Mouse (Mus musculus): Measurements from ENCODE around the gene Polr3b. TPM values are rescaled to one million over a fixed set of nuclear protein-coding genes. Genes with fewer than 3 reads are reported as not detected.
A peak's percentile ranks its signal among the peaks of the same experiment; 100 is the strongest.

Polr3b gene
- total RNA-seq, 2 experiments from 2014 or later, result 14.8 to 15.6 TPM

- no peak for TF ChIP-seq CTCF (conservative IDR thresholded peaks at IDR 0.05)
- H3K4me3 ChIP-seq, result no peak overlapping the region
- H3K27ac ChIP-seq, result peak overlapping the region; percentile 46; the same call in 1 of the 2 replicates
- DNase-seq (ENCODE audit: low spot score in 2 of 2), result no peak
Measured at GRCm38 (mm10) chr10:84657437-84658087, 35.5 kb downstream of the Polr3b start.

GRCm38 (mm10) chr10:84658088-84658848, 36.2 kb downstream of the Polr3b start:
- TF ChIP-seq CTCF (conservative IDR thresholded peaks at IDR 0.05), result no peak; the same call in 1 of the 2 replicates
- Histone ChIP-seq H3K4me3 (no peak overlapping the region), H3K27ac (peak overlapping the region; percentile 46)
- DNase-seq (ENCODE audit: low spot score in 2 of 2), result no peak

DNA sequence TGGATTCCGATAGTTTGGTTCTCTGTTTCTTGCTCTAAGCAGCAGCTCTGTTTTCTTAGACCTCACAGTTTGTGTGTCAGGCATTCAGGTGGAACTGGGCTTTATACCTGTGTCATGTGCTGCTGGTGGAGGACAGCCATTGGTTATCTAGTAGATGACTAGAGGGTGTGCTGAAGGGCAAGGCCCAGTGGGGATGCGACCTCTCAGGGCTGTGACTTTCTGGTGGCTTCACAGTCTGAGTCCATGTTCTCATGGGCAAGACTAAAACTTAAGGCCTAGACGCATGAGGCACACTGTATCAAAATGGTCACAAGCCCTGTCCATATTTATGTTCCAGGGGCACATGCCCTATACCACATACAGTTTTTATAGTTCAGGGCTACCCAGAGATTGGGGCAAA, 37.2 kb downstream of the Polr3b start:
- H3K27ac ChIP-seq, result no peak overlapping the region; the same call in 1 of the 2 replicates
- DNase-seq (ENCODE audit: low spot score in 2 of 2), result no peak
- no peak overlapping the region for H3K4me3 ChIP-seq
- TF ChIP-seq CTCF (conservative IDR thresholded peaks at IDR 0.05), result no peak

- TF ChIP-seq CTCF (conservative IDR thresholded peaks at IDR 0.05), result no peak
Measured at GRCm38 (mm10) chr10:84662138-84662537, 40.0 kb downstream of the Polr3b start.

DNA sequence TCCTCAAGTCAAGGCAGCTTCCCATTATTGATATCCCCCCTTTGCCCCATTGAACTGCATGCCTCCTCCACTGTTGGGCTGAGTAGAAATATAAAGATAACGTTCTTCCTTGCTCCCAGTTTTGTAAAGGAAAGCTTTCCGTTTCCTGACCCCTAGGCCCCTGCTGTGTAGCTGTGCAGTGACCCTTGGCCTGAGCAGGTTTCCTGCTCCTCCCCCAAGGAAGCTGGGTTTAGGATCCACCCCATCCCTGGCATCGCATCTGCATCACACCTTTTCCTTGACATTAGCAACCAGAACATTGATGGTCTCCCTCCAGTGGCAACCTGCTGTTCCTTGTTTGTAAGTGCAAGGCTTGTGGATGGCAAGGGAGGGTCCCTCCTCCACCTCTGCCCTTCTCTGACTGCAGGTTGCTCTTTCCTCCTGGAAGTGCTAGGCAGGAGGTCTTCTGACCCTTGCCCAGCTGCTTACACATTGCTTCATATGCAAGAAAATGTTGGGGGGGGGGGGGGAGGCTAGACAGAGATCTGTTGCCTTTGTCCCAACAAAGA, 43.7 kb downstream of the Polr3b start:
- Histone ChIP-seq H3K4me3 (no peak overlapping the region), H3K27ac (no peak overlapping the region)
- TF ChIP-seq CTCF (conservative IDR thresholded peaks at IDR 0.05), result no peak
- no peak for DNase-seq (ENCODE audit: low spot score in 2 of 2)

More at GRCm38 (mm10) chr10:84662138-84662537, 40.0 kb downstream of the Polr3b start:
- H3K27ac ChIP-seq, result no peak overlapping the region
- no peak for DNase-seq (ENCODE audit: low spot score in 2 of 2)
- H3K4me3 ChIP-seq, result no peak overlapping the region

DNA sequence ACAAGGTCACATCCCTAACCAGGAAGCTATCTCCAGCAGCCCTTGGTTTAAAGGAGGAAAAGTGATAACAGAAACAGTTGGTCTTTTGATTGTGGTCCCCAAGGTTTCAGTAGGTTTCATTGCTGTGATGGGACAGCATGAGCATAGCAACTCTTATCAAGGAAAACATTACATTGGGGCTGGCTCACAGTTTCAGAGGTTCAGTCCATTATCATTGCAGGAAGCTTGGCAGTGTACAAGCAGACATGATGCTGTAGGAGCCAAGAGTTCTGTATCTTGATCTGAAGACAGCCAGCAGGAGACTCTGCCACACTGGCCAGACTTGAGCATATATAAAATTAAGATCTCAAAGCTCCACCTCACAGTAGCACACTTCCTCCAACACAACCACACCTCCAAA, 53.6 kb downstream of the Polr3b start:
- DNase-seq (ENCODE audit: low spot score in 2 of 2), result no peak
- no peak overlapping the region for H3K4me3 ChIP-seq
- no peak for TF ChIP-seq CTCF (conservative IDR thresholded peaks at IDR 0.05)
- H3K27ac ChIP-seq, result no peak overlapping the region

DNA sequence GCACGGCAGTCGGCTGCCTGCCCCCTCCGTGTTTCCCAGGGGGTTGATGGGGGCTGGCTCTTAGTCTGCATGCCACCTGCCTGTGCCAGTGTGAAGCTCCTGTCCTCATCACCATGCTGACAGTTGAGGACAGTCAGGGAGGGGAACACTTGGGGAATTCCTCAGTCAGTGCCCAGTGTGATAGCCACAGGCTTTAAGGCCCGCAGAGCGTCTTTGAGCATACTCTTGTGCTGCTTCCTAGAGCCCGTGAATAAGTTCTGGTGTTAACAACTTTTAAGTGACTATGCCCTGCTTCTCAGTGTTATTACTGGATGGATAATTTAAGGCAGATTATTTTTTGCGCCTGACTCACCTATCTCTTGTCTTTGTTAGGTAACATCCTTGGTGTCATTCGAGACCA, 54.4 kb downstream of the Polr3b start:
- no peak for DNase-seq (ENCODE audit: low spot score in 2 of 2)
- Histone ChIP-seq H3K27ac (no peak overlapping the region), H3K4me3 (no peak overlapping the region)
- no peak for TF ChIP-seq CTCF (conservative IDR thresholded peaks at IDR 0.05)

DNA sequence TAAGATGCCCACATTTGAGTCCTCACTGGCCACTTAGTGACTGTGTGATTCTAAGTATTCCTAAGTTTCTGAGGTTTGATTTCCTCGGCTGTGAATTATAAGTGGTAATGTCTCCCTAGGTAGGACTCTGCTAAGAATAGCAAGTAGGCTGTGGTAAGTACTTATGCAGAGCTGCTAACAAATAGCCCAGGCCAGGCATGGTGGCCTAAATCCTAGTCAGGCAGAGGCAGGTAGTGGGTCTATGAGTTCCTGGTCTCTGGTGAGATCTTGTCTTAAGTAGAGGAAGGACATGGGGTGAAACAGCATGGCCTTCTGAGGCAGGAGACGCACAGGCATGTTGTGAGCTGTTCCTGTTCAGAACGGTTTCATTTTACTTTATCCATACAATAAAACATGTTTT, 55.8 kb downstream of the Polr3b start:
- Histone ChIP-seq H3K27ac (no peak overlapping the region), H3K4me3 (no peak overlapping the region)
- no peak for DNase-seq (ENCODE audit: low spot score in 2 of 2)
- no peak for TF ChIP-seq CTCF (conservative IDR thresholded peaks at IDR 0.05)

- Histone ChIP-seq H3K27ac (no peak overlapping the region), H3K4me3 (no peak overlapping the region)
- no peak for TF ChIP-seq CTCF (conservative IDR thresholded peaks at IDR 0.05)
- no peak for DNase-seq (ENCODE audit: low spot score in 2 of 2)
Measured at GRCm38 (mm10) chr10:84678441-84678840, 56.3 kb downstream of the Polr3b start.

DNA sequence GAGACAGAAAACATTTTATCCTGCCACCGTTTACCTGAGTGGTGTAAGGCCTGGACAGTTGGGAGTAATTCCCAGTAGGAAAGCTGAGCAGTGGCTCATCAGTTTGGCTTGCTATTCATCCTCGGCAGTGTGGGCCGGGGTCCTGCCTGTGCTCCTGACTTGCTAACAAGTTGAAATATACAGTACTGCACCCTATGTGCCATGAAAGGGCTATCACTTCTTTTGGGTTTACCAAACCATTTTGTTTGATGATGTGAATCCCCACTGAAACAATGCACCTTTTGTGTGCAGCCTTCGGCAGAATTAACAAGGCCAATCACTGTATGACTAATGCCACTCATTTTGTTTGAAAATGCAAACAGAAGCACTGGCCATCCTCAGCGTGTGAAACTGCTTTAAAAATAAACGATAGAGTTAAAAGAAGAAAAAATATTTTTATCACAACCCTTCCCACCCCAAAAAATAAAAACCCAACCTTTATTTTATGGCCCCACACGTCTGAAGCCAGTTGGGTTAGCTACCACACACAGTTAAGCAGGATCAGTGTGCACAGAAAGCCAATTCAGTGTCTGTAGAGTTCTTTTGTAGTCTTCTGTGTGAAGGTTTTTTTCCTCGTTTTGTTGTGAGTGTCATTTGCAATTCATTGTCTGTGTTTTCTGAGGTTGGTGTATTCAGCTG, 63.5 kb downstream of the Polr3b start:
- DNase-seq (ENCODE audit: low spot score in 2 of 2), result no peak
- H3K4me3 ChIP-seq, result no peak overlapping the region
- H3K27ac ChIP-seq, result no peak overlapping the region
- no peak for TF ChIP-seq CTCF (conservative IDR thresholded peaks at IDR 0.05)

DNA sequence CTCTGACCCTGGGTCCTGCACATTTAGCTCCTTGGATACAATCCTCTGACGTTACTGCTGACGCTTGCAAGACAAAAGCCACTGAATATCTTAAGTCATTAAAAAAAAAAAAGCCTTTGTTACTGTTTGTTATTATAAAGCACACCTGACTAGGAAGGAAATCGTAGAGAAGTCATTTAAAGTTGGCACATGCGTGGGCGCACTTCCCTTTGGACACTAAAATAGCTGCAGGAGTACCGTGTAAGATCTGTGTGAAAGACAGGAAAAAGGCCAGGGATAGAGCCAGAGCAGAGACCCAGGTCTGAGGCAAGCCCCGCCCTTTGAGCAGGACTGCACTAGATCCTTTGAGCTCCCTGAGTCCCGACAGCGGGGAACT, 64.0 kb downstream of the Polr3b start:
- Histone ChIP-seq H3K4me3 (no peak overlapping the region), H3K27ac (peak overlapping the region; percentile 49; the same call in 1 of the 2 replicates)
- TF ChIP-seq CTCF (conservative IDR thresholded peaks at IDR 0.05), result no peak
- no peak for DNase-seq (ENCODE audit: low spot score in 2 of 2)

DNA sequence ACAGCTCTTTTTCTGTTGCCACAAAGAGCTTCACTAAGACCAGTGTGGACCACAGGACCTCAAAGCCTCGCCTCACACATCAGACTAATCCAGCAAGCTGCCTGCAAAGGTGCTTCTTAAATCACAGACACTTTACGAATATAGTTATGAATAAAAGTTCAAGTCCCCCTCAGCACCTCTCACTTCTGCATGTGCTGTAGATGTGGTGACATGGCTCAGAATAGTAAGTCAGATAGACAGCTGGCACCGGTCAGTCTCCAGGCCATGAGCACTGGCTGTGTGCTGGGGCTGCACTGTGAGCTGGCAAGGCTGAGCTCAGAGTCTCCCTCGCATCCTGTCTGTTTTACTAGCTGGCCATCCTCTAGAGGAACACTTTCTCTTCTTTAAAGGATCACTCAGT, 64.6 kb downstream of the Polr3b start:
- no peak overlapping the region for H3K4me3 ChIP-seq
- DNase-seq (ENCODE audit: low spot score in 2 of 2), result no peak
- no peak for TF ChIP-seq CTCF (conservative IDR thresholded peaks at IDR 0.05)
- H3K27ac ChIP-seq, result peak overlapping the region; percentile 49; the same call in 1 of the 2 replicates

DNA sequence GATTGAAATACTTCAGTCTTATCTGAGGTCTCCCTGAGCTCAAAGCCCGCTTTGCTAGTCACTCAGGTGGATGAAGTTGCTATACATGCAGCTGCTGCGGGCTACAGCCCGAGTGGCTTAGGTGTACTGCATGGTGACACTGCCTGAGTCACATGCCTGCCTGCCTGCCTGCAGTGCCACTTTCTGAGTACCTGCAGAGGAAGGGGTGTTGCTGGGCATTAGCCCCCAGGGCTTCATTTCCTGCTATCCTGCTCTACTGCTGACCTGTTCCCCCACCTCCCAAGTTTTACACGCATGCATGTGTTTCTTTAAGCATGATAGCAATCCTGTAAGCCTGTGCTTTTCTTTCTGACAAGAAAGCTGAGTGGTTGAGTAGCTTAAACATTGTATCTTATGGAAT, 65.6 kb downstream of the Polr3b start:
- no peak overlapping the region for H3K27ac ChIP-seq
- H3K4me3 ChIP-seq, result no peak overlapping the region
- no peak for DNase-seq (ENCODE audit: low spot score in 2 of 2)
- no peak for TF ChIP-seq CTCF (conservative IDR thresholded peaks at IDR 0.05)
